Mouse (Mus musculus): ENCODE measurements around the gene Pik3c2b.

DNA sequence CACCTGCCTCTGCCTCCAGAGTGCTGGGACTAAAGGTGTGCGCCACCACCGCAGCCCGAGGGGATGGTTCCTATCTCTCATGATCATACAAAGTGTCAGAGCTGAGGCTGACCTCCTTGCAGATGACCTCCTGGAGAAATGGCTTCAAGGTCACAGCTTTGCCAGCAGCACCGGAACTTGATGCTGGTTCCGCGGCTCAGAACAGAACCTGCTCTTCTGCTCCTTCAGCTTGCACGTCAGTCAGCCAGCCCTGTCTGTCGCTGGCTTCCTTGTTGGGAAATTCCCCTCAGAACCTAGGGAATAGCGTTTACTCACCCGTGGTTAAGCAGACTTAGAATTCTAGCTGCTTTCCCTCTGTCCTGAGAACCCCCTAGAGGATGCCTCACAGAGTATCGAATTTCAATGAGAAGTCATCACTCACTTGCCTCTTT is 4.5 kb downstream of the Pik3c2b start:
- TF ChIP-seq POLR2A (IDR thresholded peaks at IDR 0.05; ENCODE audit: borderline replicate concordance, extremely low read depth, insufficient read depth, insufficient read length, poor library complexity, severe bottlenecking) (no peak), CTCF (IDR thresholded peaks at IDR 0.05; ENCODE audit: borderline replicate concordance, extremely low read depth, insufficient read depth, insufficient read length) (no peak)
